Mouse (Mus musculus): ENCODE data around the gene Iqsec3. TPM values are rescaled to one million over a fixed set of nuclear protein-coding genes. Genes with fewer than 3 reads are reported as not detected.

The Iqsec3 gene
- polyA plus RNA-seq, 1 experiment from 2014 or later = 18.7 TPM

- H3K27me3 ChIP-seq (replicated peaks) = no peaks in the 10 kb centered on the region
- no peak overlapping the region for H3K4me2 ChIP-seq
- H3K9ac ChIP-seq (replicated peaks) = no peak overlapping the region
- no peaks in the 10 kb centered on the region for H3K9me3 ChIP-seq (replicated peaks)
- no peak overlapping the region for H3K27ac ChIP-seq (replicated peaks)
- 22% methylated on average over 9 of the region's 9 CpGs for WGBS
- no peak overlapping the region for H3K4me3 ChIP-seq (replicated peaks)
- peaks cover 12% of the 10 kb centered on the region for H3K4me1 ChIP-seq
- H3K36me3 ChIP-seq = no peaks in the 10 kb centered on the region
- no peak for ATAC-seq (ENCODE audit: low FRiP score)
Measured at GRCm38 (mm10) chr6:121498819-121499535, 25.5 kb upstream of the Iqsec3 start.

- Histone ChIP-seq H3K36me3 (no peaks in the 10 kb centered on the region), H3K27me3 (replicated peaks) (no peaks in the 10 kb centered on the region), H3K9ac (replicated peaks) (no peak overlapping the region), H3K4me2 (no peak overlapping the region), H3K27ac (replicated peaks) (no peak overlapping the region), H3K4me1 (0 out of 2 replicates have a peak, but pooled peaks cover 5% of the 10 kb centered on the region), H3K4me3 (replicated peaks) (no peak overlapping the region), H3K9me3 (replicated peaks) (no peaks in the 10 kb centered on the region)
- 37% methylated on average over 7 of the region's 7 CpGs for WGBS
- ATAC-seq (ENCODE audit: low FRiP score) = no peak
Measured at GRCm38 (mm10) chr6:121495606-121496005, 22.1 kb upstream of the Iqsec3 start.

DNA sequence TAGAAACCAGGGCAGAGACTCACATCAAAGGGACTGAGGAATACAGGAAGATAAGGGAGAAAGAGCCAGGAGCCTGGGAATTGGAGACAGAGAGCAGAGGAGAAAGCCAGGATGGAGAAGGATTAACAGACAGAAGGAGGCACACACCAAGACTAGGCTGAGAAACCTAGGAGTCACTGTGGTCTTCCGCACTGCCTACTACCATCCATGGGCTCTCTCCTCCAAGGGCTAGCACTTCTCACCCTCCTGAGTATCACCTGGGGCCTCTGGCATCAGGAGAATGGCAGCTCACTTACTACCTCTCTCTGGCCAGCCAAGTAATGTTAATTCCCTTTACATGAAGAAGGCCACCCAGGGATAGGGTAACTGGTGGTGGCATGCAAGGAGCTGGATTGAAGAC is 21.5 kb upstream of the Iqsec3 start:
- ATAC-seq (ENCODE audit: low FRiP score) = no peak
- Histone ChIP-seq H3K9ac (replicated peaks) (no peak overlapping the region), H3K4me3 (replicated peaks) (no peak overlapping the region), H3K9me3 (replicated peaks) (no peaks in the 10 kb centered on the region), H3K4me2 (no peak overlapping the region), H3K4me1 (0 out of 2 replicates have a peak, but pooled peaks cover 5% of the 10 kb centered on the region), H3K27ac (replicated peaks) (no peak overlapping the region), H3K36me3 (no peaks in the 10 kb centered on the region), H3K27me3 (replicated peaks) (no peaks in the 10 kb centered on the region)
- 88% methylated on average over 1 of the region's 1 CpGs for WGBS

DNA sequence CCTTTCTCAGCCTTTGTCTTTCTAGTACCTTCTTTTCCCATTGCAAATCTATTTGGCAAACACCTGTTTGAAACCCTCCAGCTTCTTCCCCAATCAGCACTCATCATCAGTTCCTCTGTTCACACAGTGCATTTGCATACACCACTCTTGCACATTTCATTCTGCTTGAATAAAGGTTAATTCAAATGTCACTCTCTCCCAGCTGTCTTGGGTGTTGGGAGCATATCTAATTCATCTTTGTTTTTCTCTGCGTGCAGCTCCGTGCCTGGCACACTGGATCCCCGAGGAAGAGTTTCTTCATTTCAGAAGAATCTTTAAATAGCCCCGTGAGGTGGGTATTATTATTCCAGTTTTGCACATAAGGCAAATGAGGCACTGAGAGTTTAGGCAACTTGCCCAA is 20.8 kb upstream of the Iqsec3 start:
- no peak for ATAC-seq (ENCODE audit: low FRiP score)
- no peak overlapping the region for H3K4me3 ChIP-seq (replicated peaks)
- no peaks in the 10 kb centered on the region for H3K27me3 ChIP-seq (replicated peaks)
- H3K36me3 ChIP-seq = no peaks in the 10 kb centered on the region
- H3K4me1 ChIP-seq = 0 out of 2 replicates have a peak, but pooled peaks cover 5% of the 10 kb centered on the region
- no peak overlapping the region for H3K9ac ChIP-seq (replicated peaks)
- no peak overlapping the region for H3K27ac ChIP-seq (replicated peaks)
- 21% methylated on average over 4 of the region's 4 CpGs for WGBS
- H3K4me2 ChIP-seq = no peak overlapping the region
- H3K9me3 ChIP-seq (replicated peaks) = no peaks in the 10 kb centered on the region

DNA sequence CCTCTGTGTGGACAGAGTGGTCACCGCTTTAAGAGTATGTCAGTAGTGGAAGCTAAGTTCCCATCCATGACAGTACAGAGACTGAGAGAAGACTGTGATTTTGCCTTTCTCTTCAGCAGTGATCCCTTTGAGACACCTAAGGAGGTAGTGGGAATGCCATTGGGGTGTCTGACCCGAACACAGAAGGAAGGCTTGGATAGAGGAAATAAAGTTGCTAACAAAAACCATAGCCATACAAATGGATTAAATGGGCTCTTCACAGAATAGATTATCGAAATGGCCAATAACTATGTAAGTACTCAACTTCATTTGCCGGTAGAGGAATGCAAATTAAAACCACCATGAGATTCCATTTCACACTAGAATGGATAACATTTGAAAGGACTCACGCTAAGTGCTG is 17.9 kb upstream of the Iqsec3 start:
- Histone ChIP-seq H3K27me3 (replicated peaks) (no peaks in the 10 kb centered on the region), H3K9ac (replicated peaks) (no peak overlapping the region), H3K9me3 (replicated peaks) (no peaks in the 10 kb centered on the region), H3K4me1 (0 out of 2 replicates have a peak, but pooled peaks cover 5% of the 10 kb centered on the region), H3K27ac (replicated peaks) (no peak overlapping the region; the same call in 1 of the 2 replicates), H3K4me3 (replicated peaks) (no peak overlapping the region), H3K36me3 (no peaks in the 10 kb centered on the region), H3K4me2 (no peak overlapping the region)
- ATAC-seq (ENCODE audit: low FRiP score) = peak; percentile 51; the same call in 1 of the 2 replicates
- WGBS = 72% methylated on average over 5 of the region's 5 CpGs

DNA sequence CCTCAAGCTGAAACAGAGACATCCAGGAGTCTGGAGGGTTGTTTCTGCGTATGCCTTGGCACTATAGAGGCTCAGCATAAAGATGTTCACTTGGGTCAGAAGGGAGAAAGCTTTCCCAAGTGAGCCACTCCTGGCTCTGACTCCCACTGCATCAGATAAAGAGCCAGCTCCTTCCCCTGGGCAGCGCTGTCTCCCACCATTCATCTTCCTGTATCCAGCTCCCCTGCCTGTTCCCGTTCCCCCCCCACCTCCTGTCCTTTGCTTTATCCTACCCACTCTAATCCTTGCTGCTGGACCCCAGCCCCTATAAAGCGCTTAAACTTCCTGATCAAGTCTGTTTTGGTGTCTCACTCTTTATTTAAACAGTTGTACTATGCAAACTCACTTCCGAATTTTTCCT is 1.2 kb downstream of the Iqsec3 start:
- Histone ChIP-seq H3K4me1 (peaks cover 60% of the 10 kb centered on the region), H3K4me2 (peak overlapping the region; percentile 68), H3K27ac (replicated peaks) (peak overlapping the region; percentile 95), H3K36me3 (no peaks in the 10 kb centered on the region), H3K9ac (replicated peaks) (peak overlapping the region; percentile 74), H3K4me3 (replicated peaks) (peak overlapping the region; percentile 66), H3K9me3 (replicated peaks) (no peaks in the 10 kb centered on the region), H3K27me3 (replicated peaks) (no peaks in the 10 kb centered on the region)
- 30% methylated on average over 5 of the region's 5 CpGs for WGBS
- ATAC-seq (ENCODE audit: low FRiP score) = no peak

GRCm38 (mm10) chr6:121468235-121468634 is 5.2 kb downstream of the Iqsec3 start:
- Histone ChIP-seq H3K9ac (replicated peaks) (no peak overlapping the region), H3K9me3 (replicated peaks) (no peaks in the 10 kb centered on the region), H3K4me2 (peak overlapping the region; percentile 68), H3K4me3 (replicated peaks) (no peak overlapping the region), H3K36me3 (no peaks in the 10 kb centered on the region), H3K27ac (replicated peaks) (no peak overlapping the region), H3K4me1 (peaks cover 67% of the 10 kb centered on the region), H3K27me3 (replicated peaks) (no peaks in the 10 kb centered on the region)
- ATAC-seq (ENCODE audit: low FRiP score) = no peak

GRCm38 (mm10) chr6:121462628-121463340 is 10.7 kb downstream of the Iqsec3 start:
- 8% methylated on average over 28 of the region's 28 CpGs for WGBS
- H3K36me3 ChIP-seq = no peaks in the 10 kb centered on the region
- no peak overlapping the region for H3K4me3 ChIP-seq (replicated peaks)
- H3K4me2 ChIP-seq = peak overlapping the region; percentile 53
- no peaks in the 10 kb centered on the region for H3K9me3 ChIP-seq (replicated peaks)
- H3K27me3 ChIP-seq (replicated peaks) = no peaks in the 10 kb centered on the region; the same call in 1 of the 2 replicates
- peaks cover 43% of the 10 kb centered on the region for H3K4me1 ChIP-seq
- H3K27ac ChIP-seq (replicated peaks) = no peak overlapping the region
- peak; percentile 13; the same call in 1 of the 2 replicates for ATAC-seq (ENCODE audit: low FRiP score)
- 0 out of 2 replicates have a peak overlapping the region, but pooled peaks have one; percentile 0 for H3K9ac ChIP-seq (replicated peaks)

DNA sequence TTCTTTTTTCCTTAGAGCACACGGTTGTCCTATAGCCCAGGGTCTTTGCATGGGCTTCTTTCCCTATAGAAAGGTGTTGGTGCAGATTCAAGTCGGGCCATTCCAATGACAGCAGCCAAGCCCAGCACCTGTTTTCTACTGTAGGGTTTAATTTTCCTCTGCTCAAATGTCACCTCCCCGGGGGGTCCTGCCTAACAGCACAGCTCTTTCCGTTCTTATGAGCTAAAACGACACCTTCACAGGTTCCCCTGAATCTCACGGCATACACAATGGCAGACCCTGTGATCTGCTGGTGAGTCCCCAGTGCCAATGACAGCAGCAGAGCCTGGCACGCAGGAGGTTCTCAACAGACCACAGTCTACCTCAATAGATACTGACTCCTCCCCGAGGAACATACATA is 16.1 kb downstream of the Iqsec3 start:
- peaks cover 62% of the 10 kb centered on the region for H3K4me1 ChIP-seq
- H3K27ac ChIP-seq (replicated peaks) = peak overlapping the region; percentile 74
- no peak for ATAC-seq (ENCODE audit: low FRiP score)
- H3K9ac ChIP-seq (replicated peaks) = no peak overlapping the region
- H3K36me3 ChIP-seq = no peaks in the 10 kb centered on the region
- H3K9me3 ChIP-seq (replicated peaks) = no peaks in the 10 kb centered on the region
- no peaks in the 10 kb centered on the region; the same call in 1 of the 2 replicates for H3K27me3 ChIP-seq (replicated peaks)
- 39% methylated on average over 8 of the region's 8 CpGs for WGBS
- H3K4me3 ChIP-seq (replicated peaks) = no peak overlapping the region
- peak overlapping the region; percentile 22 for H3K4me2 ChIP-seq

- Histone ChIP-seq H3K36me3 (no peaks in the 10 kb centered on the region), H3K4me3 (replicated peaks) (no peak overlapping the region), H3K4me1 (peaks cover 62% of the 10 kb centered on the region), H3K9me3 (replicated peaks) (no peaks in the 10 kb centered on the region), H3K4me2 (no peak overlapping the region), H3K9ac (replicated peaks) (no peak overlapping the region), H3K27me3 (replicated peaks) (no peaks in the 10 kb centered on the region), H3K27ac (replicated peaks) (no peak overlapping the region)
- ATAC-seq (ENCODE audit: low FRiP score) = no peak
- 65% methylated on average over 3 of the region's 3 CpGs for WGBS
Measured at GRCm38 (mm10) chr6:121456651-121457050, 16.8 kb downstream of the Iqsec3 start.

GRCm38 (mm10) chr6:121454549-121455494 is 18.7 kb downstream of the Iqsec3 start:
- H3K36me3 ChIP-seq = no peaks in the 10 kb centered on the region; the same call in 1 of the 2 replicates
- 0 out of 2 replicates have a peak overlapping the region, but pooled peaks have one; percentile 14 for H3K9ac ChIP-seq (replicated peaks)
- H3K4me1 ChIP-seq = peaks cover 62% of the 10 kb centered on the region
- H3K4me2 ChIP-seq = no peak overlapping the region
- H3K4me3 ChIP-seq (replicated peaks) = no peak overlapping the region
- H3K27me3 ChIP-seq (replicated peaks) = no peaks in the 10 kb centered on the region
- 24% methylated on average over 12 of the region's 12 CpGs for WGBS
- H3K9me3 ChIP-seq (replicated peaks) = no peaks in the 10 kb centered on the region
- H3K27ac ChIP-seq (replicated peaks) = peak overlapping the region; percentile 77
- ATAC-seq (ENCODE audit: low FRiP score) = peak; percentile 43

Measured in neural tube, embryonic 15.5 days (tissue).